Mouse (Mus musculus) spleen, postnatal 14 days (tissue): ENCODE results near the gene Mpst.

ENCODE experiments used
- DNase-seq, 2 experiments: peaks; one replicate each; pipeline ENCODE4 v3.0.0; 2021 to 2022; ENCODE audit warnings: low spot score in 2 of 2

Gene Mpst

DNA sequence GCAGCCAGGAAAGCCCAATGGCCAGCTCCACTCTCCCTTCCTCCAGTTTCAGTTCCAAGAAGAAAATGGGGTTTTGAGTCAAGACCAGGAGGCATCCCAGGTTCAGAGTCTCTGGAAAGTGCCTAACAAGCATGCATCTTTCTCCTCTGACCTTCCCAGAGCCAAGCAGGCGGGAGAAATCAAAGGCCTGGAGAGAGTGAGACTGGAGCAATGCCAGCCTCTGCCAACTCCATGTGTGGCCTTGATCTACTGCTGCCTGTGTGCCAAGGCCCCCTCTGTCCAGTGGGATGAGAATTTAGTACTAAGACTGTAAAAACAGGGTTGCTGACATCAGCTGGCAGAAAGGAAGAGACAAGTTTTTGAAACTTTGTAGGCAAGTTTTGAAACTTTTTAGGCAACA lies 2.3 kb upstream of the Mpst start:
- DNase-seq: no peak

DNA sequence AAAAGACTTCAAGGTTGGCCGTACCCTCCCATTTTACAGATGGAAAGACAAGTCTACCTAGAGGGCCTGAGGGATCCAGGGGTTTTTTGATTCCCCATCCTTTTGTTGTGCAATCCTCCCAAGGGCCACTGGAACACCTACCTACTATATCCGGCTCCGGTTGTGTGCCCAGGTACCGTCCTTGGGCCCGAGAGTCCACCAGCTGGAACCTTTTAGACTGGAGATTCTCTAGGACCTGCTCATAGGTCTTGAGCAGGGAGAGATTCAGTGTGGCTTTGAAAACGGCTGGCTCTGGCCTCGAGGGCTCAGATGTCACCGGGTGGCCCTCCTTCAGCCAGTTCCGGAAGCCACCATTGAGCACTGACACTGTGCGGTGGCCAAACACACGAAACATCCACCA lies 1.1 kb upstream of the Mpst start:
- no peak for DNase-seq

DNA sequence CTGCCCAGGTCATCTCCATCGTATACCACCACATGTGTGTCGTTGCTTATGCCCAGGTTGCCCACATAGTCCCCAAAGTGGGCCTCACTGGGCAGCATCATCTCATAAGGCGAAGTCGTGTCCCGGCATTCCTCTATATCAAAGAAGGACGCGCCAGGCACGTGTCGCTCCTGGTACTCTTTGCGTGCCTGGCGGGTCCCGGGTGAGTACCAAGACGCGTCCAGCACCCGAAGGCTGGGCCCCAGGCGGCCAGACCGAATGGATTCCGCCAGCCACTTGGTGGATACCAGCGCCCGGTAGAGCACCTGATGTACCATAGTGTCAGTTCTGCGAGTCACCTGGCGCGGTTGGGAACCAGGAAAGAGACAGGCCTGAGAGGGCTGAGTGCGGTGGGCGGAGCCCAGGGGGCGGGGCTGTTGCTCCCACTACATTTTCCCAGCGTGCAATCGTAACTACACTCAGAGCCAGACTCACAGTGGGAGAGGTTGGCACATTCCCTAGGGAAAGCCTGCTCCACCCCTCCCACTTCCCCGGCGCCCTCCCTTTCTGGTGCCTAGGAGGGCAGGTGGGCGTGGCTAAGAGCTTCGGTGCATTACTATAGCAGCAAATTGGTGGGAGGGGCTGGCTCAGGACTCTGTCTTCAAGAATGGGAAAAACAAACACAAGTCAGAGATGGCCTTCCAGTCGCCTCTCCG lies 552 bp upstream of the Mpst start, which contains the start of gene Tst:
TSS of gene Tst (minus strand) at position 391 of the 695 bp plus-strand sequence.
- peak; percentile 65 to 68 for DNase-seq

DNA sequence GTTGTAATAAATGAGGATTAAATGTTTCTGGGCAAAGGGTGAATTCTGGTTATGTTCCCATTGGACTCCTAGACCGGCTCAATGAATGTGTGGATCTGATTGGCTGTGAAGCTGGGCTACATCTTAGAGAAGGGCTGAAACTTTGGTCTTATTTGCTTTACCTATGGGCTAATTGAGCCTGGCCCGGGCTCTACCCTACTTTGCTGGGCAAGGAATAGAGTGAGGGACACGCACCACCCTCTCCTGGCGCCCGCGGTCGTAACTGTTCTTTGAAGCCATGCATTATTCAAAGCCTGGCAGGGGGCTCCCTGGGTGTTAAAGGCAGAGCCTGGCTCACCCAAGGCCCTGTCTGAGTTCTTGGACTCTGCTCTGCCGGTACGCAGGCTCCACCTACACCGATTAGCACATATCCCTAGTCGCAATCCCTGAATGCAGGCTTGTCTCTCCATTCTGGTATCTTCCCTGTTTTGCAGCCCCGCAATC lies 3.4 kb downstream of the Mpst start:
- DNase-seq: no peak

DNA sequence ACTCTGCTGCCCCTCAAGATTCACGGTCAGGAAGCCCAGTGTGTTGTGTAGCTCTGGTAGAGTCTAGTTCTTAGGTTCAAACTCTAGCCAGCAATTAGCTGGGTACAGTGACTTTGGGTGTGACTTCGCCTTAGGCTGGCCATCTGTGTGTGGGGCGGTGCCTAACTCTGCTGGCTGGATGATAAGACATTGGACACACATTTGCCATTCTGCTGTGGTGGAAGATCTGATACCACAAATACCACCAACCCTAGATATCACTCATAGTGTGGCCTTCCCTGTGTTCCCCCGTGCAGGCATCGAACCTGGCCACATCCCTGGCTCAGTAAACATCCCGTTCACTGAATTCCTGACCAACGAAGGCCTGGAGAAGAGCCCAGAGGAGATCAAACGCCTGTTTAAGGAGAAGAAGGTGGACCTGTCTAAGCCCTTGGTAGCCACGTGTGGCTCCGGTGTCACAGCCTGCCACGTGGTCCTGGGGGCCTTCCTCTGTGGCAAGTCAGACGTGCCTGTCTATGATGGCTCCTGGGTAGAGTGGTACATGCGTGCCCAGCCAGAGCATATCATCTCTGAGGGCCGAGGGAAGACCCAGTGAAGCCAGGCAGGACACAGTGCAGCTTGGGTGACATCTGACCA lies 7.0 kb downstream of the Mpst start:
- peak in 1 of 2 experiments; percentile 28 for DNase-seq

DNA sequence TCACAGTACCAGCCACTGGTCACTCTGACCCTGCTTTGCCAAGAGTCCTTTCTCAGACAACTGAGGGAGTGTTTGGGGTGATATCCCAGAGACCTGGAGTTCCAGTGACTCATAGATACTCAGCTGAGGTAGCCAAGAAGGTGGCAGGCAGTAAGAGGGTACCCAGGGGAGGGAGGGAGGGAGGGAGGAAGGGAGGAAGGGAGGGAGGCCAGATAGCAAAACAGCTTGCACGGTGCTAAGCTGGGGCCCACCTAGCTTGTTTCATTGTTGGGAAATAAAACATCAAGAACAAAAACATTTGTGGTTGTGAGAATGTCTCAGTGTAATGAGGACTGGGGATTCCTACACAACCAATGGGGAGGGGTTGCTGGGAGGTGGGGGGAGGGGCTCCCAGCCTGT lies 7.5 kb downstream of the Mpst start:
- DNase-seq: no peak

DNA sequence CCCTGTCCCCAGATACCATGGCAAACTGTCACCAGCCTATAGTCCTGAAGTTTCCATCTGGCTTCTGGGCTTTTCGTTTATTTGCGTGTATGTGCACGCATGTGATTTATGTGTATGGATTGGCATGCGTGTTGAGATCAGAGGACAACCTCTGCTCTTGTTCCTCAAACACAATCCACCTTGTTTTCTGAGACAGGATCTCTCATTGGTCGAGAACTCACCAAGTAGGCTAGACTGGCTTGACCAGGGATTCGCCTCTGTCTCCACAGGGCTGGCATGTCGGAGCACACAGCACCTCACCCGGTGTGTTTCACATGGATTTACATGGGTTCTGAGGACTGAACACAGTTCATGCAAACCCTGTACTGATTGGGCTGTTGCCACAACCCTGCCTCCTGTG lies 7.9 kb downstream of the Mpst start:
- DNase-seq: no peak

DNA sequence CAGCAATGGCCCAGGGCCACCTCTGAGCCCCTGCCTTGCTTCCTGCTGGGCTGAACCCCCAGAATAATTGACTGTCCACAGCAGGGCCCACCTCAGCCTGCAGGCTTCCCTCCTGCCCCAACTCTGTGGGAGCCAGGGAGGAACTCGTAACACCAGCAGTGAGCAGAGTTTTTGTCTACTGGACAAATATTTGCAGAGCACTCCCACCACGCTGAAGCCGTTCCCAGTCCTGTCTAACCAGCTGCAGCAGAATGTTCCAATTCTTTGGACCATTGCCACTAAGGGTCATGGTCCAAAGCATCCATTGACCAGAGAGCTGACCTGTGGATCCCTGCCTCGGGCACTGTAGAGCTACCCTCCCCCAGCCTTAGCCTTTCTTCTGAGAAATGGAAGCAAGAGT lies 10.7 kb downstream of the Mpst start:
- no peak for DNase-seq

DNA sequence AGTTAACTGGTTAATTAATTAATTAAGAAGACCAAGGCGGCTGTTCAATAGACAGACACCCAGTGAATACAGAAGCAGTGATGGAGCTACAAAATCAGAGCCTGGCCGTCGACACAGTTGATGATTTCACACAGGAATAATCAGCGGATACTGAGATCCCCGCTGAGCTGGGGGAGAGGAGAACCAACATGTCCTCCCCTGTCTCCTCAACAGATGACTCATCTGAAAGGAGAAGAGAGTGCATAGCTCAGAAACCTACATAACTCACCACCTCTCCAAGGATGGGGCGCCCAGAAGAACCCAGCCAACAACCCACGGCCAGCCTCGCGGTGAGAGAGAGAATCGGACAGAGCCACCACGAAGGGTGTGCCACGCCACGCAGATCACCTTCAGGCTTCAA lies 14.2 kb downstream of the Mpst start:
- no peak for DNase-seq

DNA sequence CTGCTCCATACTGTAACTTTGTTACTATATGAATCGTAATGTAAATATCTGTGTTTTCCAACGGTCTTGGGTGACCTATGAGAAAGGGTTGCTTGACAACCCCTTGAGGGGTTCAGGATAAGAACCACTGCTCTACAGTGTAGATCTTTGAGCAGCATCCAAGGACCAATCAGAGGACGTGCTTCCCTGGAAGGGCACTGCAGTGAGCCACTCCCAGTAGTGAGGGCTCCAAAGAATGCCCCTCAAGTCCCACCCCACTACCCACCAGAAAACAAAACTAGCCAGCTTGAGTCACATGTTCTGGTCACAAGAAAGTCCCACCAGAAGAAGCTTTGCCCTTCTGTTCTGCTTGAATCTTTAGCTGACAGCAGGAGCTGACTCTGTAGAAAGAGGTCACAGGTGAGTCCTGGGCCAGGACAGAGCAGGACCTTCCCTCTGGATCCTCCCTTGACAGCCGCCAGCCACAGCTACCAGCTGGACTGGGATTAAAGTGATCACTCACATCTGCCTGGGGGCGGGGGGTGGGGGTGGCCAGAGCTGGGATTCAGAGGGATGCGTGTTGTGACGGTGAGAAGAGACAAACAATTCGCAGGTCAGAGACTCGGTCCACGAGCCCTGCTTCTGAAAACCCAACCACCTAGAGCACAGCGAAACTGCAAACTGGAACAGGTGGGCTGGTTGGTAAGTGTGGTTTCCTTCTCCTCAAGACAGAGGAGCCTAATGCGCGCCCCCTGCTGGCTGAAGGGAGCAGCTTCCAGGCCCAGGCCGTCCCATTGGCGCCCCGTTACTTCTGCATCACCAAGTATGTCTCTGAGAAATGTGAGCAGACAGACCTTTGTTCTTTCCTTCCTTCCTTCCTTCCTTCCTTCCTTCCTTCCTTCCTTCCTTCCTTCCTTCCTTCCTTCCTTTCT lies 16.1 kb downstream of the Mpst start:
- DNase-seq: peak; percentile 76 to 86

DNA sequence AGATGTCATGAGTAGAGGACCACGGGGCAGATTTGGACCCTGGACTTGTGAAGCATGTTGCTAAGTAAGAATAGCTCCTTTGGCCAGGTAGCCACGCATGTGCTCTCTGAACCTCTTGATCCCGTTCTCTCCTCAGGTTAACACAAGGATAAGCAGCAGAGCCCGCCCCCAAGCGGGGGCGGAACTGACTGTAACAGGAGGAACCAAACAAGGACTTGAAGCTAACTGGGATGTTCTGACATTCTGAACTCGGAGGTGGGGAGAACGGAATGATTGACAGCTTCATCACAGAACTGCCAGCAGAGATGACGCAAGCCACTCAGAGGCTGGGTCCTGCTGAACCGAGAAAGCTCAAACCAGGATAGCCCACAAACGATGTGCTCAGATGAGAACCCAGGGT lies 18.3 kb downstream of the Mpst start:
- no peak for DNase-seq

DNA sequence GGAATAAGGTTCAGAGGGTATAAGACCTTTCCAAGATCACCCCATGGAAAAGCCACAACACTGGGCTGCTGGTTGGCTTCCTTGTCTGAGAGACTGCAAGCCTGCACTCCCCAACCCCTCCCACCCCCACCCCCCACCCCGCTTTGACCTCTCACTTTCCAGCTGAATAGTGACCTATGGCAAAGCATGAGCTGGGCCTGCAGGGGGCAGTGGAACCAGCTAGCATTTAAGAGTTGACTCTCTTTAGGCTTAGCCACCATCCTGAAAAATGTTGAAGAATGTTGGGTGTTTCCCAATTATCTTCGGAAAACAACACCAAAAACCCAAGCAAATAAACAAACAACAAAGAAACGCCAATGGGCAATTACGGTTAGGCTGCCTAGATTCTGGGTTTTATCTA lies 19.0 kb downstream of the Mpst start:
- DNase-seq: no peak

DNA sequence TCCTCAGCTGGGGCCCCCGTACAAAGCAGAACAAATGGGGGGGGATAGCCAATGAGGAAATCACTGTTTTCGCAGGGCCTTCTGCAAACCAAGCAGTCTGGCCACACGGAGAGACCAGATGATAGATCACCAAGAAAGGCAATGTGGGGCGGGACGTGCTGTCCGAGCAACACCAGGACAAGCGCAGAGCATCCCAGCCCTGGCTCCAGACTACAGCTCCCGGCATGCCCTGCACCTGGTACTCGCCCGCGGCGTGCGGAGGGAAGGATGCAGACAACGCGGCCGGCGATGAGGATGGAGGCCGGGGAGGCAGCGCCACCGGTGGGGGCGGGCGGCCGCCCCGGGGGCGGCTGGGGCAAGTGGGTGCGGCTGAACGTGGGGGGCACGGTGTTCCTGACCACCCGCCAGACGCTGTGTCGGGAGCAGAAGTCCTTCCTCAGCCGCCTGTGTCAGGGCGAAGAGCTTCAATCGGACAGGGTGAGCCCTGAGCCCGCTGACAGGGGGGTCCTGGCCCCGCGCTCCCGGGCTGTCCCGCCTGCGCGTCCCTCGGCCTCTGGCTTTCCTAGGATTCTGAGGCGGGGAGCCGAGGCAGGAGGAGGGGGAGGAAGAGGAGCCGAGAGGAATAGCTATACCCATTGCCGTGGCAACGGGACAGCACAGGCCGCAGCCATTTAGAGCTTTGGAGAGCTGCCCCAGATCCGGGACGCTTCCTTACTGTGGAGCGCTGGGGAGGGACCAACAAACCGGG lies 22.3 kb downstream of the Mpst start, which contains the start of gene Kctd17:
TSS of gene Kctd17 (plus strand) at position 174 of the 748 bp plus-strand sequence.
- DNase-seq: no peak

DNA sequence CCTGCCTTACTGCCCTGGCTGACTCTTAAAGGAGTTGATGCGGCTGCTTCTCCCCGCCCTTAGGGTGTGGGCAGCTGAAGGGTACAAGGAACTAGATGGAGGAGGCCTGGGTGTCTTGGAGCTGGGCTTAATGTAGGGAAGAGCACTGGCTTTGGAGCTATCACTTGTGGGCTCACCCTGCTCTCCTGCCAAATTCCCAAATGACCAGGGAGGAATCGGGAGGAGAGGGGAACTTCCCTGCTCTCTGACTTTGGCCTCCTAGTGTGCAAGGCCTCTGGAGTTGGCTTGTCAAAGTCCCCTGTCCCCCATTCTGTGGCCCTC lies 22.9 kb downstream of the Mpst start:
- DNase-seq: no peak

DNA sequence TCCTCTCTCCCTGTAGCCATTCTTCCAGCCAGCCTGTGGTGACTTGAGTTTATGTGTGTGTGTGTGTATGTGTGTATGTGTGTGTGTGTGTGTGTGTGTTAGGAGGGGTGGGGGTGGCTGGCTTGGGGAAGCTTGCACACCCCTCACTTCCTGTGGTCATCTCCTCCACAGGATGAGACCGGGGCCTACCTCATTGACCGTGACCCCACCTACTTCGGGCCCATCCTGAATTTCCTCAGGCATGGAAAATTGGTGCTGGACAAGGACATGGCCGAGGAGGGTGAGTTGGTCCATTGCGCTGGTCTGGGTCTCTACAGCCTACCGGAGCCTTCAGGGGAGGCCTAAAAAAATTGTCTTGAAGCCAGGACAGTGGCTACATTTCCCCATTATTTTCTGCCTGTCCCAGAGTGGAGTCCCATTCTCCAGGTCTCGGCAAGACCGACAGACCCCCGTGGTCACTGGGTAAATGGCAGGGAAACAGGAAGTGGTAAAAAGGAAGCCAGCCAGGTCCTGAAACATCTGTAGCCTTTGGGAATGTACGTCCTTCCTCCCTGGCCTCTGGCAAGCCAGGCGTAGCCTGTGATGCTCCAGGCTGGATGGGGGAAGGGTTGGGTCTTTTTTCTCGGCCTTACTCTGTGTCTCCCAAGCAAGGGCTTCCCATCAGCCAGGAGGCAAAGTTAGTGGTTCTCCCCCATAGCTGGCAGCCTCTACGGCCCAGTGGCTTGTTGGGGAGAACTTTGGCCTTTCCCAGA lies 23.8 kb downstream of the Mpst start:
- no peak for DNase-seq

DNA sequence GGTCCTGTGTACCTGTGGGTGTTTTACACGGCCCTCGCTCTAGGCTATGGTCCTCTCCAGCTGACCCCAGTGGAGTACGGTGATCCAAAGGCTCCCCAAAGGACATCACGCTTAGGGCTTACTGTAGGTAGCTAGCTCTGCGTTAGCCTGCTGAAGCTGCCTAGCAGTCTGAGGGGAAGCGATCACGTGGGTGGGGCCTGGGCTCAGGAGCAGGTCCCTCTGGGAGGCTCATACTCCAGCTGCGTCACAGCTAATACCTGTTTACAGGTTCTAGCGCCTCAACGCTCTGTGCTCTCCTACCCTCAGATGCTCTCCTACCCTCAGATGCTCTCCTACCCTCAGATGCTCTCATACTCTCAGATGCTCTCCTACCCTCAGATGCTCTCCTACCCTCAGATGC lies 24.7 kb downstream of the Mpst start:
- DNase-seq: no peak

DNA sequence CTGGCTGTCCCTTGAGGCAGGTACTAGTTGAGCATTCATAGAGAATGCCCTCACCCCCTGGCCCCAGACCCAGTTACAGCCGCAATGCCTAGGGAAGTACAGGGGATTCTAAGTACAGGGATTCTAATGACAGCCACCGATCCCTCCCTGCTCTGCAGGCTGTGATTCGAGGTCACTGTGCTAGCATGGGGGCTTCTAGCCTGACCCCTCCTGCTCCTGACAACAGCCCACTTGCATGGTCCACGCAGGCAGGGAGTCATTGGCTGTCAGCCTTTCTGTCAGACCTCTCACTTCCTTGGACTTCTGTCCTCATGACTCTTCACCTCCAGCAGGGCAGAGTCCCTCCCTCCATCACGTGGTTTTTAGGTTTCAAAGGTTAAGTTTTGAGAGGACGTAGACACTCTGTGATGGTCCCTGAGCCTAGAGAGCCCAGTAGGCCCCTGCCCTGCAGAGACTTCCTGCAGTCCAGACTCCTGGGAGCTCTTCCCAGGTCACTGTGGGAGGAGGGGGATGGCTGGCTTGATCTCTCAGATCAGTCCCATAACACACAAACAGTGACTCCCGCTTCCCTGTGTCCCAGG lies 25.4 kb downstream of the Mpst start:
- no peak for DNase-seq

DNA sequence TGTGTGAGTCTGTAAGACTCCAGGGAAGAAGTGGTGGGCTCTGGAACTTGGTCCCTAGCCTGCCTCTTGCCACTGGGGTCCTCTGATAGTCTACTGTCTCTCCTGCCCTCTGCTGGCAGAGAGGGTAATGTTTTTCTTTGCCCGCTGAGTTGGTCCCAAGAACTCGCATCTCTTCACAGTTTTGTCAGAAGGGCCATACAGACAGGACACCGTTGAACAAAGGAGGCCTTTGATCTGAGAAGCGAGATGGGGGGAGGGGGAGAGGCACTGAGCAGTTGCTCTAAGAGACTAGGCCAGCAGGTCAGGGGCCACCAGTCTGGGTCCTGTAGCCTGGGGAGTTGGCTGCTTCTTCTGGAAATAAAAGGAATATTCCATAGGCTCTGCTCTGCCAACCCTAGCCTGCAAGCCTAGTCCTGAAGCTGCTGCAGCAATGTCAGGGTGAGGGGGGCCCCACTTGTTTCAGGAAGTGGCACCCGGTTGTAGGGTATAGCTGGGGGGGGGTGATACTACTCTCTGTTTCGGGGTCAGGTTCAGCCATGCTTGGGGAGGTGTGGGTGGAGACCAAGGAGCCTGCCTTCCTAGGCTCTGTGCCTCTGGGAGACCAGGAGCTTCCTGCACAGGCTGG lies 28.8 kb downstream of the Mpst start:
- no peak for DNase-seq

DNA sequence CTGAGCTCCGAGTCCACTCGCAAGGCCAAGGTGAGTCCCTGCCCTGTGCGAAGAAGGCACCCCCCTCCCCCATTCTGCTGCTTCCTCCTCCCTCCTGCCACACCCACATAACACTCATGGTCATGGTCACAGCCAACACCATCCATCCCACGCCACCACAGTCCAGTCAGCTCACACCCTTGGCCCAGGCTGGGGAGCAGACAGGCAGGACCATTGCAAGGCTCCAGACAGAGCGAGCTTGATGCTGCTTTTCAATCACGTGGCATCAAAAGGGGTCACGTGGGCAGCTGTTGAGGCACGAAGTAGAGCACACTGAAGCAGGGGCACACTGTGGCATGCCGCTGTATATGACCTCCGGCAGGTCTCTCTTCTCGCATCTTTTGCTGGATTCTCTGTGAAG lies 29.5 kb downstream of the Mpst start:
- no peak for DNase-seq
